Mouse (Mus musculus) CH12.LX (cell line): ENCODE results near the gene Ldlrad3. TPM values are rescaled to one million over a fixed set of nuclear protein-coding genes. Genes with fewer than 3 reads are reported as not detected.

Source experiments
- DNase-seq: peaks from one replicate; pipeline ENCODE4 v3.0.0-alpha.2; 2013; ENCODE audit errors: extremely low read depth
- H3K27ac ChIP-seq: 2 replicates; pipeline ENCODE4 v1.5.1; 2012; ENCODE audit warnings: low read depth, mild to moderate bottlenecking, control low read depth, moderate library complexity; ENCODE audit not compliant: insufficient read depth
- H3K27me3 ChIP-seq: replicated peaks from 2 replicates; pipeline ENCODE3; 2012; ENCODE audit warnings: inconsistent platforms
- H3K36me3 ChIP-seq, 2 experiments: replicated peaks in 1 of 2; 2 replicates each; pipeline versions ENCODE3 to v1.6.1; 2012; ENCODE audit warnings: inconsistent platforms in 1 of 2, low read length in 1 of 2, mild to moderate bottlenecking in 1 of 2, mixed read lengths in 1 of 2, moderate library complexity in 1 of 2; ENCODE audit not compliant: control insufficient read depth in 1 of 2, insufficient read depth in 1 of 2
- H3K4me1 ChIP-seq, 2 experiments: 2 replicates each; pipeline ENCODE4 v1.6.1; 2012; ENCODE audit warnings: inconsistent platforms in 1 of 2, moderate library complexity in 1 of 2; ENCODE audit not compliant: insufficient read depth in 2 of 2, control insufficient read depth in 1 of 2
- H3K4me2 ChIP-seq: 2 replicates; pipeline ENCODE4 v1.6.1; 2012; ENCODE audit warnings: low read depth, mild to moderate bottlenecking, control low read depth; ENCODE audit not compliant: poor library complexity, insufficient read depth, severe bottlenecking
- H3K4me3 ChIP-seq, 3 experiments: fragments of 150-350 bp in 1 of 3; sonication (generic) in 1 of 3; replicated peaks in 1 of 3; 2 replicates each; pipeline versions ENCODE3 to v1.5.1; 2011 to 2012; ENCODE audit warnings: low read depth in 2 of 3, low read length in 2 of 3, mild to moderate bottlenecking in 2 of 3, moderate library complexity in 2 of 3, control low read depth in 1 of 3, improper control_type of control experiment in 1 of 3, inconsistent platforms in 1 of 3, mixed read lengths in 1 of 3; ENCODE audit not compliant: poor library complexity in 1 of 3
- H3K79me2 ChIP-seq: replicated peaks from 2 replicates; pipeline ENCODE4 v1.6.1; 2012; ENCODE audit warnings: mild to moderate bottlenecking, moderate library complexity; ENCODE audit not compliant: control insufficient read depth, poor library complexity, insufficient read depth, severe bottlenecking; ENCODE audit errors: extremely low read depth
- H3K9ac ChIP-seq: 2 replicates; pipeline ENCODE4 v1.6.1; 2012; ENCODE audit warnings: low read depth, mild to moderate bottlenecking, control low read depth, moderate library complexity; ENCODE audit not compliant: insufficient read depth
- H3K9me3 ChIP-seq: replicated peaks from 2 replicates; pipeline ENCODE3; 2012; ENCODE audit warnings: low read length, inconsistent platforms, mixed read lengths
- ETS1 ChIP-seq: conservative IDR thresholded peaks from 2 replicates; pipeline ENCODE4 v1.6.1; 2012; ENCODE audit warnings: low read depth, mild to moderate bottlenecking, inconsistent platforms, low read length, improper control_type of control experiment, moderate library complexity
- HCFC1 ChIP-seq: IDR thresholded peaks from 2 replicates; pipeline ENCODE4 v1.6.1; 2012; ENCODE audit warnings: low read depth, mild to moderate bottlenecking, inconsistent platforms, low read length, improper control_type of control experiment
- JUND ChIP-seq: conservative IDR thresholded peaks from 2 replicates; pipeline ENCODE4 v1.6.1; 2011; ENCODE audit warnings: low read depth, low read length, improper control_type of control experiment
- MAFK ChIP-seq: IDR thresholded peaks from 2 replicates; pipeline ENCODE4 v1.6.1; 2011; ENCODE audit warnings: low read length, improper control_type of control experiment; ENCODE audit not compliant: insufficient replicate concordance
- MAX ChIP-seq: IDR thresholded peaks from 2 replicates; pipeline ENCODE4 v1.6.1; 2011; ENCODE audit warnings: low read length, improper control_type of control experiment
- MXI1 ChIP-seq: IDR thresholded peaks from 2 replicates; pipeline ENCODE4 v1.6.1; 2011; ENCODE audit warnings: mild to moderate bottlenecking, low read depth, low read length, improper control_type of control experiment
- UBTF ChIP-seq: IDR thresholded peaks from 2 replicates; pipeline ENCODE4 v1.6.1; 2012; ENCODE audit warnings: low read depth, mild to moderate bottlenecking, inconsistent platforms, low read length, improper control_type of control experiment, moderate library complexity
- ZMIZ1 ChIP-seq: IDR thresholded peaks from 2 replicates; pipeline ENCODE4 v1.6.1; 2012; ENCODE audit warnings: low read depth, mild to moderate bottlenecking, inconsistent platforms, low read length, improper control_type of control experiment
- dilution Hi-C: fragments of 300-500 bp; cut with MboI; formaldehyde crosslinking; loops from 2 replicates; pipeline ENCODE4 v1.14.3; 2020; ENCODE audit warnings: low sequenced_read_pairs; ENCODE audit not compliant: extremely low pct_unique_long_range_greater_than_20kb, extremely low pct_ligation_motif_present
- in situ Hi-C: fragments of 300-500 bp; cut with MboI; formaldehyde crosslinking; loops from 3 replicates; pipeline ENCODE4 v1.14.3; 2019; ENCODE audit warnings: low sequenced_read_pairs, low pct_ligation_motif_present, low pct_unique_long_range_greater_than_20kb, mixed read lengths
- polyA plus RNA-seq: library from polyadenylated mRNA; unstranded; fragments of >175 nt; gene quantifications from 2 replicates; pipeline ENCODE4 v1.2.1, GENCODE M21; 2012; ENCODE audit warnings: low read depth; ENCODE audit not compliant: insufficient read length
- total RNA-seq, 2 experiments: library from RNA; depleted of rRNA; stranded (reverse); fragments of 300-350 nt in 1 of 2; fragments of >200 nt in 1 of 2; gene quantifications; 2 replicates each; pipeline ENCODE4 v1.2.3; 2012 to 2014

Ldlrad3 gene
- total and polyA plus RNA-seq, 3 experiments: 0.30 to 2.7 (median 2.1) TPM

GRCm38 (mm10) chr2:101902196-101902595 lies 284.0 kb downstream of the Ldlrad3 start:
- in situ Hi-C loops (loop anchor here (25.0 kb wide), 1 partner anchor 535 kb away; no protein-coding TSS in a partner anchor), dilution Hi-C loops (no loop called here)
- peaks cover 26 to 51% of the 10 kb centered on the region in 2 experiments for H3K36me3 ChIP-seq

More at GRCm38 (mm10) chr2:101902196-101902595, 284.0 kb downstream of the Ldlrad3 start:
- TF ChIP-seq MAX (no peak), ZMIZ1 (no peak), MXI1 (no peak), UBTF (no peak), MAFK (no peak), ETS1 (no peak), JUND (no peak), HCFC1 (no peak)
- no peaks in the 10 kb centered on the region for H3K79me2 ChIP-seq
- H3K9ac ChIP-seq: no peak overlapping the region
- no peaks in the 10 kb centered on the region for H3K9me3 ChIP-seq
- H3K27me3 ChIP-seq: no peaks in the 10 kb centered on the region
- H3K4me3 ChIP-seq: no peak overlapping the region
- no peak overlapping the region for H3K27ac ChIP-seq
- H3K4me2 ChIP-seq: no peak overlapping the region
- DNase-seq: no peak
- peaks cover 0 to 10% of the 10 kb centered on the region in 2 experiments; a peak in 2 of 4 replicates for H3K4me1 ChIP-seq

Other genes with a start within 250 kb of the Ldlrad3 start
- gene Trim44, start 221.4 kb upstream of the Ldlrad3 start, total RNA-seq (2012; rRNA removed): 20.7 and 22.7 TPM in 2 replicates
- 26.9 and 28.0 TPM in 2 replicates for gene Trim44, start 221.4 kb upstream of the Ldlrad3 start, total RNA-seq (2014; rRNA removed)
- 77.5 and 80.9 TPM in 2 replicates for gene Trim44, start 221.4 kb upstream of the Ldlrad3 start, polyA plus RNA-seq